Mouse (Mus musculus) embryonic facial prominence, embryonic 10.5 days (tissue): ENCODE data around the gene Rdh16f1. TPM values are rescaled to one million over a fixed set of nuclear protein-coding genes. Genes with fewer than 3 reads are reported as not detected.
"Not testable (repeated sequence)": the region's sequence is repeated elsewhere in the genome, so short reads cannot be mapped to it uniquely, and the experiment has no call there.

Experiments
- DNase-seq: peaks from one replicate; pipeline ENCODE4 v3.0.0-alpha.2; 2017; ENCODE audit warnings: low spot score
- H3K27ac ChIP-seq: fragments of 300-500 bp; sonication (generic); replicated peaks from 2 replicates; pipeline ENCODE4 v1.5.1; 2016; ENCODE audit warnings: mild to moderate bottlenecking
- H3K27me3 ChIP-seq: fragments of 300-500 bp; sonication (generic); replicated peaks from 2 replicates; pipeline ENCODE4 v1.6.1; 2016; ENCODE audit warnings: low read depth, mild to moderate bottlenecking; ENCODE audit not compliant: poor library complexity, severe bottlenecking
- H3K36me3 ChIP-seq: fragments of 300-500 bp; sonication (generic); replicated peaks from 2 replicates; pipeline ENCODE4 v1.6.1; 2016; ENCODE audit warnings: mild to moderate bottlenecking, moderate library complexity
- H3K4me1 ChIP-seq: fragments of 300-500 bp; sonication (generic); 2 replicates; pipeline ENCODE4 v1.6.1; 2016
- H3K4me3 ChIP-seq: fragments of 300-500 bp; sonication (generic); 2 replicates; pipeline ENCODE4 v1.5.1; 2016; ENCODE audit warnings: mild to moderate bottlenecking, moderate library complexity
- H3K9me3 ChIP-seq: fragments of 300-500 bp; sonication (generic); 2 replicates; pipeline ENCODE4 v1.6.1; 2016; ENCODE audit warnings: mild to moderate bottlenecking
- WGBS: fragments of 180-500 bp; shearing (Covaris S2); methylation state at CpG from one replicate; pipeline ENCODE4 v1.1.7; 2016; 5-methylcytosine and 5-hydroxymethylcytosine counted together
- polyA plus RNA-seq: library from polyadenylated mRNA; unstranded; fragments of >200 nt; fragmentation: Nextera tagmentation; extraction: Ambion mirVana; gene quantifications from 2 replicates; pipeline ENCODE4 v1.2.1, GENCODE M21; 2016

Rdh16f1 gene
- polyA plus RNA-seq, 1 experiment from 2014 or later: 0.17 TPM

DNA sequence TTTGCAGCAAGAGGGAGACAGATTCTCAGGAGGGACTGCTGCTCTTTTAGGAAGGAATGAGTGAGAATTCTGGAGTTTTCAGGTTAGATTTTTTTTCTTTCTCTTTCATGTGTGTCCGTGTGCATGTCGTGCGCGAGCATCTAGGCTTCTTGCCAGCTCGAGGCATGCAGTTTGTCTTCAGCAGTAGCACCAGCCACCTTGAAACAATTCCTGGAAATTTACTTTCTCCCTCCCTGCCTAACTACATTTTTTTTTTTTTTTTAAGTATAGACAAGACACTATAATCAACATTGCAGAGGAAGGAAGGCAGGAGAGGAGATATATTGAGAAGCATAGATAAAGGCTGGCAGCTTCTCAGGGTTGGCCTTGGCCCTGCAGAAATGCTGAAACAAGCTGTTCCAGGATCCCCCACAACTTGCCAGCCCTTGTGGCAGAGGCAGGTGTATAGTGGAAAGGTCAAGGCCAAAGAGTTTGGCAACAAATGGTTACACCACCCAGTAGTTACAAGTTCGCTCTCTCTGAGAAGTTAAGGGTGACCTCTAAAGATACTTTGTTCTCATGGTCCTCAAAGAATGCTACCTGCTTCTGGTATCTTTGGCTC, 4.9 kb upstream of the Rdh16f1 start:
- 81% methylated on average over 6 of the region's 6 CpGs for WGBS
- no peak for DNase-seq
- Histone ChIP-seq H3K36me3 (peaks cover 3% of the 10 kb centered on the region), H3K27me3 (0 out of 2 replicates have a peak, but pooled peaks cover 3% of the 10 kb centered on the region), H3K9me3 (no peaks in the 10 kb centered on the region), H3K27ac (no peak overlapping the region), H3K4me1 (peaks cover 18% of the 10 kb centered on the region), H3K4me3 (no peak overlapping the region)

- DNase-seq: no peak
- Histone ChIP-seq H3K9me3 (no peaks in the 10 kb centered on the region), H3K4me3 (no peak overlapping the region), H3K4me1 (peaks cover 12% of the 10 kb centered on the region), H3K27ac (no peak overlapping the region), H3K27me3 (no peaks in the 10 kb centered on the region), H3K36me3 (peaks cover 2% of the 10 kb centered on the region; the same call in 1 of the 2 replicates)
- 81% methylated on average over 3 of the region's 3 CpGs for WGBS
These were observed 4.3 kb upstream of the Rdh16f1 start for GRCm38 (mm10) chr10:127755246-127755645.

- Histone ChIP-seq H3K9me3 (no peaks in the 10 kb centered on the region), H3K27me3 (no peaks in the 10 kb centered on the region), H3K27ac (0 out of 2 replicates have a peak overlapping the region, but pooled peaks have one; percentile 14), H3K36me3 (no peaks in the 10 kb centered on the region), H3K4me3 (peak overlapping the region; percentile 32), H3K4me1 (peaks cover 10% of the 10 kb centered on the region)
- DNase-seq: no peak
- WGBS: 50% methylated on average over 18 of the region's 18 CpGs
These were observed 3.7 kb upstream of the Rdh16f1 start for GRCm38 (mm10) chr10:127755770-127756468.

- not testable (repeated sequence) for H3K4me1 ChIP-seq, H3K9me3 ChIP-seq, H3K4me3 ChIP-seq, DNase-seq, H3K27ac ChIP-seq, H3K36me3 ChIP-seq, H3K27me3 ChIP-seq
- 89% methylated on average over 10 of the region's 10 CpGs for WGBS
These were observed 3.3 kb downstream of the Rdh16f1 start for GRCm38 (mm10) chr10:127762926-127763325.

DNA sequence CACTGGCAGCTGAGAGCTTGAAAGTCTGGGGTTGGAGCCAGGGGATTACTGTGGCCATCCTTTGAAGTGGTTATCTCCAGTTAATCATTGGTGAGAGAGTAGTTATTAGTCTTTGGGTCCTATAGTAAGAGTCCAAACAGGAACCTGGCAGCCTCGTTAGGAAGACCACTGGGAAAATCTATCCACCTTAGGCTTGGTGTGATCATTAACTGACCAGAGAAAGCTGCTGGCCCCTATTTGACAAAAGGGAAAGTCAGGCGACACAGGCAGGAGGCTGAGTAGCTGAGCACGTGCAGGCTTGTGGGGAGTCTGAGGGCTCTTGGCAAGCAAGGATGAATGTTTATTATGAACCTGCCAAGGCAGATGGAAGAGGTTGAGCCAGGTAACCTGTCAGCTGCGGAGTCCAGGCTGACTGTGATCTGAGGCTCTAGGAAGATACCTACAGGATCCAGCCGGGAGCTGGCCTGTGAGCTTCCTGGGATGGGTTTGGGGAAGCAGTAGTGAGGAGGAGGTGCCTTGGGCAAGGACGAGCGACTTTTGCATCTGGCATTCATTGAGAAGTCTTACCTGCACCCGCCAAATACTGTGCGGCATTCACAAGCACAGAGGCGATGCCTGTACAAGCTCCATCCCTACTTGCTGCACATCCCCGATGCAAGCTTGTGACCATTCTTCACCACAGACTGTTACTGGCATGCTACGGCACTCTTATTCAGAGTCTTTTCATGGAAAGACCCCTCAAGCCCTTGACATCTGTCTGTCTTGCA, 4.5 kb downstream of the Rdh16f1 start:
- DNase-seq: no peak
- Histone ChIP-seq H3K4me1 (no peaks in the 10 kb centered on the region), H3K27me3 (no peaks in the 10 kb centered on the region), H3K27ac (no peak overlapping the region), H3K36me3 (no peaks in the 10 kb centered on the region), H3K9me3 (no peaks in the 10 kb centered on the region), H3K4me3 (no peak overlapping the region)
- WGBS: 70% methylated on average over 12 of the region's 12 CpGs

DNA sequence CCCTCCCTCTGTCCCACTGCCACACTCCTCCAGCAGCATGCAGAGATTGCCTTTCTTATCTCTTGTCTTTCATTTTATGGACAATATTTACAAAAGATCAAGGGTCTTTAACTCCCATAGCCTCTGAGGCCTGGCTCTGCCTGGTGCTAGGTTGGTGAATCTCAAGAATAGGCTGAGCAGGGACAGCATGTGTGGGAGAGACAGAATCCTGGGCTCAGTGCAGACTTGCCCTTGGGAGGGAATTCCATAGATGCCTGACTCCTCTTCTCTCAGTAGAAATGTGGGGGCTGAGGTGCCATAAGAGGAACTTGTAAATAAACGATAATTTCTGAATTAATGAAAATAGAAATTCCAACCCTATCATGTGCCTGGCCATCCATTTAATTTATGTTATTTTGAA, 7.0 kb downstream of the Rdh16f1 start:
- Histone ChIP-seq H3K9me3 (no peaks in the 10 kb centered on the region), H3K4me1 (no peaks in the 10 kb centered on the region), H3K36me3 (no peaks in the 10 kb centered on the region), H3K27ac (no peak overlapping the region), H3K27me3 (no peaks in the 10 kb centered on the region), H3K4me3 (no peak overlapping the region)
- WGBS: 82% methylated on average over 1 of the region's 1 CpGs
- no peak for DNase-seq

- no peak within 1 kb of the TSS for H3K27ac ChIP-seq
- H3K9me3 ChIP-seq: no peaks in the 10 kb centered on the region
- no peak within 1 kb of the TSS for H3K4me3 ChIP-seq
- no peaks in the 10 kb centered on the region for H3K4me1 ChIP-seq
- H3K36me3 ChIP-seq: no peaks in the 10 kb centered on the region
- WGBS: 82% methylated on average over 2 of the region's 2 CpGs
- DNase-seq: no peak
- no peaks in the 10 kb centered on the region for H3K27me3 ChIP-seq
These were observed 16.4 kb downstream of the Rdh16f1 start, which contains the start of gene Rdh9 for GRCm38 (mm10) chr10:127776011-127776410. Rdh9 (plus strand) TSS chr10:127776386.

- H3K4me1 ChIP-seq: not testable (repeated sequence)
These were observed 22.7 kb downstream of the Rdh16f1 start for GRCm38 (mm10) chr10:127782321-127782720.

DNA sequence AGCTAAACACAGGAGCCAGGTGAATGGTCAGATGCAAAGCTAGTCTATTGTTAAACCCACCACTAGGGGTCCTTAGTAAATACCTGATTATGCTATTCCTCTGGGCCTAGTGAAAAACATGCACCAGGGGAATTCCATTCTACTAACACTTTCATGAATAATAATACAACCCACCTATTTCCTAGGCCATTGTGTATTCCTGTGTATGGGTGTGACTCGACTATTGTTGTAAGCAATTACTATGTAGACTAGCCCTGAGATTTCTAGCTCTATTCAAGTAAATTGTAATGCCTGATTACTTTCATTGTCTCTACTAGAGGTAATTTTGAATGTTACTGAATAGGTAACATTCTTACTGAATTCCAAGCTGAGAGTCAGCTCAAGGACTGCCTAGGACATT, 25.8 kb downstream of the Rdh16f1 start:
- WGBS: 84% methylated on average over 1 of the region's 1 CpGs
- H3K9me3 ChIP-seq, H3K27ac ChIP-seq, DNase-seq, H3K36me3 ChIP-seq, H3K4me1 ChIP-seq, H3K27me3 ChIP-seq, H3K4me3 ChIP-seq: not testable (repeated sequence)

More at GRCm38 (mm10) chr10:127782321-127782720, 22.7 kb downstream of the Rdh16f1 start:
- not testable (repeated sequence) for DNase-seq, H3K9me3 ChIP-seq, H3K27me3 ChIP-seq, H3K4me3 ChIP-seq, H3K27ac ChIP-seq, H3K36me3 ChIP-seq
- WGBS: 94% methylated on average over 17 of the region's 17 CpGs

DNA sequence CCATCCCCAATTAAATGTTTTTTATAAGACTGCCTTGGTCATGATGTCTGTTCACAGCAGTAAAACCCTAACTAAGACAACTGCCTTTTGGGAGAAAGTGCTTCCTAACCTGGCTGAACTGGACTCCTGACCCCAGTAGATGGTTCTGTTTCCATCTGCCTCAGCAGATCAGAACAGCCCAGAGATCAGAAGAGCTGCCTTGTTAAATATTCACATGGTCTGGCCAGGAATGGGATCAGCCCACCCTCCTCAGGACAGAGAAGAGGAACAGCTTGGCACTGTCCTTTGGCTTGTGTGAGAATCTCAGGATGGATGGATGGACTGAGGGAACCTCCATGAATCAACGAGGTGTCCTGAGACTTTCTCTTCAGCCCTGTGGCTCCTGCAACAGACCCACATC, 39.7 kb downstream of the Rdh16f1 start:
- no peaks in the 10 kb centered on the region for H3K36me3 ChIP-seq
- no peak overlapping the region for H3K27ac ChIP-seq
- no peaks in the 10 kb centered on the region for H3K4me1 ChIP-seq
- H3K9me3 ChIP-seq: no peaks in the 10 kb centered on the region
- H3K27me3 ChIP-seq: no peaks in the 10 kb centered on the region
- no peak for DNase-seq
- no peak overlapping the region for H3K4me3 ChIP-seq
- WGBS: 71% methylated on average over 1 of the region's 1 CpGs

DNA sequence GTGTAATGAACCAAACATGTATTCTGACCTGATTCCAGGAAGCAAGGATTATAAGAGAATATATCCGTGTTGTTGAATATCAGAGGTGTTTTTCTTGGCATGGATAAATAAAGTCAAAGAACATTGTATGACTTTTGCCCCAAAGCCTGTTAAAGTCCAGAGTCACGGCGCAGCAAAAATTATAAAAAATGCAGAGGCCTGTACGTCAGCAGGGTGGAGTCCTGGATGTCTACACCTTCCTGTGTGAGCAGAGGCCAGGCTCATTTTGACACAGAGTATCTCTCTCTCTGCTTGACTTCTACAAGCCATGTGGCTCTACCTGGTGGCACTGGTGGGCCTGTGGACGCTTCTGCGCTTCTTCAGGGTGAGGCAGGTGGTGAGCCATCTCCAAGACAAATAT, 41.3 kb downstream of the Rdh16f1 start, which contains the start of gene Rdh16:
Rdh16 (plus strand) TSS at position 262 of the 400 bp plus-strand sequence.
- Histone ChIP-seq H3K27me3 (no peaks in the 10 kb centered on the region), H3K4me3 (no peak within 1 kb of the TSS), H3K4me1 (no peaks in the 10 kb centered on the region), H3K9me3 (no peaks in the 10 kb centered on the region), H3K27ac (no peak within 1 kb of the TSS), H3K36me3 (no peaks in the 10 kb centered on the region)
- 88% methylated on average over 6 of the region's 6 CpGs for WGBS
- no peak for DNase-seq

DNA sequence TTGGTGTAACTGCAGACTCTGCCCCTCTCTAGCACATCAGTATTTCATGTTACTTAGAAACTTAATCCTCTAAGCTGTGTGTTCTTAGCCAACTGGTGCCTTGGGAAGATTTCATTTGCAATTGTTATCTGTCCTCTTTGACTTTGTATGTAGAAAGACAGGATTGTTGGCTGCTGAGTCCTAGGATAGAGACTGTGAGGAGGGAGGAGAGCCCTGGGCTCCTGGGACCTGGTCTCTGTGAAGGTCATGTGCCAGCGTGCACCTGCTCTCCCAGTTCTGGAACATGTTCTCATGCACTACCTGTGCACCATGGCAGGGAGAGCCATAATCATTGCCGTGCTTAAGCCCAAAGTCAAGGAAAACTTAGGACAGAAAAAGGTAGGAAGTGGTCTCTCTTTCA, 42.0 kb downstream of the Rdh16f1 start:
- Histone ChIP-seq H3K4me1 (no peaks in the 10 kb centered on the region), H3K4me3 (no peak overlapping the region), H3K36me3 (no peaks in the 10 kb centered on the region), H3K27me3 (no peaks in the 10 kb centered on the region), H3K9me3 (no peaks in the 10 kb centered on the region), H3K27ac (no peak overlapping the region)
- no peak for DNase-seq
- WGBS: 87% methylated on average over 2 of the region's 2 CpGs
